Mouse (Mus musculus) limb, embryonic 10.5 days (tissue): Measurements from ENCODE around the gene Dstyk. TPM values are rescaled to one million over a fixed set of nuclear protein-coding genes. Genes with fewer than 3 reads are reported as not detected.

Experiments
- DNase-seq: peaks from one replicate; pipeline ENCODE4 v3.0.0-alpha.2; 2017; ENCODE audit warnings: low spot score
- H3K27ac ChIP-seq: fragments of 300-500 bp; sonication (generic); 2 replicates; pipeline ENCODE4 v1.5.1; 2016; ENCODE audit warnings: mild to moderate bottlenecking
- H3K27me3 ChIP-seq: fragments of 300-500 bp; sonication (generic); 2 replicates; pipeline ENCODE4 v1.6.1; 2016; ENCODE audit warnings: low read depth, mild to moderate bottlenecking; ENCODE audit not compliant: poor library complexity, severe bottlenecking
- H3K36me3 ChIP-seq: fragments of 300-500 bp; sonication (generic); 2 replicates; pipeline ENCODE4 v1.6.1; 2016; ENCODE audit warnings: mild to moderate bottlenecking, moderate library complexity
- H3K4me1 ChIP-seq: fragments of 300-500 bp; sonication (generic); 2 replicates; pipeline ENCODE4 v1.6.1; 2016
- H3K4me3 ChIP-seq: fragments of 300-500 bp; sonication (generic); 2 replicates; pipeline ENCODE4 v1.5.1; 2016; ENCODE audit warnings: mild to moderate bottlenecking, moderate library complexity
- H3K9me3 ChIP-seq: fragments of 300-500 bp; sonication (generic); replicated peaks from 2 replicates; pipeline ENCODE4 v1.6.1; 2016; ENCODE audit warnings: mild to moderate bottlenecking
- WGBS: fragments of 180-500 bp; shearing (Covaris S2); methylation state at CpG from one replicate; pipeline ENCODE4 v1.1.7; 2016; 5-methylcytosine and 5-hydroxymethylcytosine counted together
- polyA plus RNA-seq: library from polyadenylated mRNA; unstranded; fragments of >200 nt; fragmentation: Nextera tagmentation; extraction: Ambion mirVana; gene quantifications from 2 replicates; pipeline ENCODE4 v1.2.1, GENCODE M21; 2016

Gene Dstyk
- 13.3 and 15.9 TPM in 2 replicates for polyA plus RNA-seq

DNA sequence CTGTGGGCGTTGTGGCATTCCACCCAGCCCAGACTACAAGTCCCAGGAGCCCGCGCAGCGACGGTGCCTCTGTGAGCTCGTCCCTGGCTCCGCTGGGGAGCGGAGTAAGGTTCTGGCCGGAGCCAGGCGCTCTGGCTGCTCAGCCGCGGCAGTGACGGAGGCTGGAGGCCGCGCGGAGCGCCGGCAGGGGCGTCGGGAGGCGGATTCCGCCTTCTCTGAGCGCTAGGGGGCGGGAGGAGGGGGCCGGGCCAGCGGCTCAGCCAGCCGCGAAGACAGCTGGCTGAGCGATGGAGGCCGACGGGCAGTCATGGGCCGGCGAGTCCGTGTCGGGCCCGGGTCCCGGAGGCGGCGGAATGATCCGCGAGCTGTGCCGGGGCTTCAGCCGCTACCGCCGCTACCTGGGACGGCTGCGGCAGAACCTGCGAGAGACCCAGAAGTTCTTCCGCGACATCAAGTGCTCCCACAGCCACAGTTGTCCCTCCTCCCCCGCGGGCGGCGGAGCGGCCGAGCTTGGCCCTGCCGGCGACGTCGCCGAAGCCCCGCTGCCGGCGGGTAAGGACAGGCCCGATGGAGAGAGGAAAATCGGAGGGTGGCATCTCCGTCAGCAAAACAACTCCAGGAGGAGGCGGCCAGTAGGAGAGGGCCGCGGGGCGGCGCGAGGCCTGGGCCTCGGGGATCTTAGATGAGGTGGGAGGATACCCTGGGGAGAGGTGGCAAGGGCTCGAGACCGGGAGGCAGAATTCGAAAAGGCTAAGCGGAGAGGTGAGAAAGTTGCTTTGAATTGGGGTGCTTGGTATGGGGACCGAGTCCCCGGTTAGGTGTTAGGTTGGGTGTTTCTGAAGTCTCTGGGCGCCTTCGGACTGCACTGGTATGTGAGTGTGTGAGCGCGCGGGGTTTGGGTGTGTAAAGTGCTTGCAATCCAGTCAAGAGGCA, at the start of gene Dstyk:
Gene Dstyk (plus strand): TSS at position 237 of the 933 bp plus-strand sequence.
- Histone ChIP-seq H3K4me1 (peaks cover 21% of the 10 kb centered on the region), H3K27me3 (no peaks in the 10 kb centered on the region), H3K4me3 (peak within 1 kb of the TSS; percentile 71), H3K36me3 (peaks cover 1% of the 10 kb centered on the region; the same call in 1 of the 2 replicates), H3K9me3 (no peaks in the 10 kb centered on the region), H3K27ac (peak within 1 kb of the TSS; percentile 92)
- WGBS = under 1% methylated on average over 85 of the region's 85 CpGs
- DNase-seq = peak; percentile 92

GRCm38 (mm10) chr1:132367692-132368506, 49.5 kb upstream of the Dstyk start:
- Histone ChIP-seq H3K4me3 (peak overlapping the region; percentile 20), H3K27ac (peak overlapping the region; percentile 44), H3K4me1 (peaks cover 12% of the 10 kb centered on the region; the same call in 1 of the 2 replicates), H3K27me3 (no peaks in the 10 kb centered on the region), H3K9me3 (no peaks in the 10 kb centered on the region), H3K36me3 (peaks cover 48% of the 10 kb centered on the region)
- WGBS = 40% methylated on average over 7 of the region's 7 CpGs
- peak; percentile 79 for DNase-seq

GRCm38 (mm10) chr1:132370681-132371173, 46.6 kb upstream of the Dstyk start:
- WGBS = 91% methylated on average over 9 of the region's 9 CpGs
- Histone ChIP-seq H3K4me1 (peaks cover 30% of the 10 kb centered on the region; the same call in 1 of the 2 replicates), H3K27ac (0 out of 2 replicates have a peak overlapping the region, but pooled peaks have one; percentile 4), H3K27me3 (no peaks in the 10 kb centered on the region), H3K4me3 (no peak overlapping the region), H3K36me3 (peaks cover 63% of the 10 kb centered on the region), H3K9me3 (no peaks in the 10 kb centered on the region)
- no peak for DNase-seq

DNA sequence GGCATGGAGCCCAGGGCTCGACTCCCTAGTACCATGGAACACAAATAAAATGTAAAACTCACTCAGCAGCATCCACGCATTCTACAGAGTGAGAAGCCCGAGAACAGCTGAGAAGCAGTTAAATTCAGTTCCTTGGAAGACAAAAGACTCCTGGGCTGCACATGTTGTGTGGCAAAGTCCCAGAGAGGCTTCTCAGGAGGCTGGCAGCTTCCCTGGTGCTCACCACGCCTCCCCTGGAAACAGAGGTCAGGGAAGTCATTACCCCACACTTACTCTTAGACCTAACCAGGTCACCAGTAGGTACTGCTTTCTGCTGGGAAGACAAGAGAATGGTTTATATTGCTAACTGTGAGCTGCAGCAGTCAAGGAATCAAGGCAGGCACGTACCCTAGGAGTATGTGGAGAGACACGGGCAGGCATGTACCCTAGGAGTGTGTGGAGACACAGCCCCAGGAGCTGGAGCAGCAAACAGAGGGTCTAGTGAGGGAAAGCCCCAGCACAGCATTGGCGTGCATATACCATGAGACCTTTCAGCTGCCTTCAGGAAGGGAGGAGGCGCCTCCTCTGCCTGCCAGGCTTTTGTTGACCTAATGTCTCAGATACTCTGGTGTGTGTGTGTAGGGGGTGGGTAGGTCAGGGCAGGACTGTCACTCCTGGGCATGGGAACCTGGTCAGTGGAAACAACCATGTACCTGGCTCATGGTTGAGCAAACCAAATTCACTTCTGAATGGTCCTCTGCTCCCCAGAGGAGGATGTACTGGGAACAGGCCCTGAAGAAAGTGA, 45.9 kb upstream of the Dstyk start:
- DNase-seq = no peak
- Histone ChIP-seq H3K4me1 (peaks cover 36% of the 10 kb centered on the region), H3K36me3 (peaks cover 63% of the 10 kb centered on the region), H3K27me3 (no peaks in the 10 kb centered on the region), H3K4me3 (no peak overlapping the region), H3K9me3 (no peaks in the 10 kb centered on the region), H3K27ac (0 out of 2 replicates have a peak overlapping the region, but pooled peaks have one; percentile 4)
- WGBS = 72% methylated on average over 8 of the region's 8 CpGs

- no peaks in the 10 kb centered on the region for H3K9me3 ChIP-seq
- 87% methylated on average over 5 of the region's 5 CpGs for WGBS
- peaks cover 36% of the 10 kb centered on the region for H3K4me1 ChIP-seq
- peaks cover 64% of the 10 kb centered on the region for H3K36me3 ChIP-seq
- H3K4me3 ChIP-seq = no peak overlapping the region
- no peak overlapping the region for H3K27ac ChIP-seq
- DNase-seq = no peak
- no peaks in the 10 kb centered on the region for H3K27me3 ChIP-seq
Observed at GRCm38 (mm10) chr1:132372354-132372753, 45.0 kb upstream of the Dstyk start.

DNA sequence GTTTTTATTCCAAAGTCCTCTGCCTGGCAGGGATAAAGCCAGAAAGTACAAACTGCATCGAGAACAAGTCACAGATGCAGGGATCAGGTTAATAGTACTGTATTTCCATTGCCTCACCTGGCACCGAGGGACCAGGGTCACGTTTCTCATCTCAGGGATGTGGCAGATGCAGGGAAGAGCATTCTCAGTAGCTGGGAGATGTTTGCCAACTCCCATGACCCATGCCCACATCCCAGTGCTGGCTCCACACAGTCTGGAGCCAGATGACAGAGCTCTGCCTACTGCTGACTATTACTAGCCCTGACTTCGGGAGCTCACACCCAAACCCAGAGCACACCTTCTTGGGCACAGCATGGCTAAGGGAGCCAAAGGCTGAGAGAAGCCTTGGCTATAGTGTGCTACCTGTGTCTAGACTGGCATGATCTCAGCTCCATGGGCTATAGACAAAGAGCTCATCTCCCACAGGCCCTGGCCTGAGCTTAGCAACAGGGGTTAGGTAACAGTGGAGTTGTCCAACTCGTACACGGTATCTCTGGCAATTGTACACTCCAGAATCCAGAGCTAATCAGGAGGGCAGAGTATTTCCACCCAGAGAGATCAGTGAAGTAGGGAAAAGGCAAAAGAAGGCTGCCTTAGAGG, 44.3 kb upstream of the Dstyk start:
- H3K36me3 ChIP-seq = peaks cover 71% of the 10 kb centered on the region
- H3K4me3 ChIP-seq = no peak overlapping the region
- H3K9me3 ChIP-seq = no peaks in the 10 kb centered on the region
- peaks cover 42% of the 10 kb centered on the region for H3K4me1 ChIP-seq
- no peaks in the 10 kb centered on the region for H3K27me3 ChIP-seq
- WGBS = 96% methylated on average over 6 of the region's 6 CpGs
- DNase-seq = no peak
- H3K27ac ChIP-seq = no peak overlapping the region

DNA sequence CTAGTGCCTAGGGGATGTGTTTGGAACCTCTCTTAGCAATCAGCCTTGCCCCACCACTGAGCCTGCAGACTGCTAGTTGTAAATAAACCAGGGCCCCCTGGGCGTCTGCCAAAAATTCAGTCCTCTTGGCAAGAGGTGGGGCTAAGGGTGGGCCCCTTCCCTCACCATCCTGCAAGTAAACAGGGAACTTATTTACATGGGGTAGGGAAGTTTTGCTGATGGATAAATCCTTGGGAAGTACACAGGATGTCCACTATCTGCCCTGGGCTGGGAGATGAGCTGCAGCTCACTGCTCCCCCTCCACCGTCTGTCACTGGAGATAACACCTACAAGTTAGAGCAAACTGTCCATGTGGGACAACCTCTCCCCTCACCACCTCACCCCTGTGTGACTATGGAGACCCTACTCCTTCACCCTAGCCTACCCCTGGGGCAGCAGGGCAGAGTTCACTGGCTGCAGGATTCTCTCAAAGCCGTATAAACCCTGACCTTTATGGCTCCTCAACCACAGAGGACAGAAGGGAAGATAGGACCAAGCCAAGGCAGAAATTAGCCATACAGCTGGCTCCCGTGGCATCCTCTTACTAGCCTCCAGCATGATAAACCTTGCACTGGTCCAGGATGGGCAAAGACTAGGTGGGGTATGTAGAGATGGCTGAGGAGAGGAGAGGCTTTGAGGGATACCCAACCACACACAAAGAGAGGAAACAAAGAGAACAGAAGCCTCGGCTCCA, 43.0 kb upstream of the Dstyk start:
- Histone ChIP-seq H3K4me1 (peaks cover 42% of the 10 kb centered on the region), H3K4me3 (no peak overlapping the region), H3K36me3 (peaks cover 79% of the 10 kb centered on the region), H3K27ac (peak overlapping the region; percentile 46; the same call in 1 of the 2 replicates), H3K27me3 (no peaks in the 10 kb centered on the region), H3K9me3 (no peaks in the 10 kb centered on the region)
- DNase-seq = no peak
- 33% methylated on average over 5 of the region's 5 CpGs for WGBS

DNA sequence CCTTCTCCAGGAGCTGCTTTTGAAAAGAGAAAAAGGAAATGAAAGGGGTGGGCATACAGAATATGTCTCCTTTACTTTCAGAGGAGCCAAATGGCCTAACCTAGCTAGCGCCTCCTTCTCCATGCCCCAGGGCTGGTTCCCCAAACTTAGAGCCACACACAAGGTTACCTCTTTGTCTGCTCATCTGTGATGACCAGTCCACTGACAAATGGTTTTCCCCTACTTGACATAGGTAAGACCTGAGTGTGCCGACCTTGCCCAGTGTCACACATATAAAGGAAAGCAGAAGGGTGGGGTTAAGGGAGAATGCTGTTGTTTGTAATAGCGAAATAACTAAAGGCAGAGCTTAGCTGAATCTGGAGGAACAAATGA, 42.5 kb upstream of the Dstyk start:
- no peak for DNase-seq
- peaks cover 42% of the 10 kb centered on the region for H3K4me1 ChIP-seq
- no peaks in the 10 kb centered on the region for H3K9me3 ChIP-seq
- H3K27ac ChIP-seq = peak overlapping the region; percentile 46; the same call in 1 of the 2 replicates
- H3K36me3 ChIP-seq = peaks cover 79% of the 10 kb centered on the region
- no peak overlapping the region for H3K4me3 ChIP-seq
- H3K27me3 ChIP-seq = no peaks in the 10 kb centered on the region
- WGBS = 73% methylated on average over 3 of the region's 3 CpGs

GRCm38 (mm10) chr1:132375256-132375655, 42.1 kb upstream of the Dstyk start:
- Histone ChIP-seq H3K9me3 (no peaks in the 10 kb centered on the region), H3K4me1 (peaks cover 42% of the 10 kb centered on the region), H3K27ac (peak overlapping the region; percentile 46; the same call in 1 of the 2 replicates), H3K27me3 (no peaks in the 10 kb centered on the region), H3K4me3 (no peak overlapping the region), H3K36me3 (peaks cover 79% of the 10 kb centered on the region)
- 43% methylated on average over 4 of the region's 4 CpGs for WGBS
- no peak for DNase-seq

DNA sequence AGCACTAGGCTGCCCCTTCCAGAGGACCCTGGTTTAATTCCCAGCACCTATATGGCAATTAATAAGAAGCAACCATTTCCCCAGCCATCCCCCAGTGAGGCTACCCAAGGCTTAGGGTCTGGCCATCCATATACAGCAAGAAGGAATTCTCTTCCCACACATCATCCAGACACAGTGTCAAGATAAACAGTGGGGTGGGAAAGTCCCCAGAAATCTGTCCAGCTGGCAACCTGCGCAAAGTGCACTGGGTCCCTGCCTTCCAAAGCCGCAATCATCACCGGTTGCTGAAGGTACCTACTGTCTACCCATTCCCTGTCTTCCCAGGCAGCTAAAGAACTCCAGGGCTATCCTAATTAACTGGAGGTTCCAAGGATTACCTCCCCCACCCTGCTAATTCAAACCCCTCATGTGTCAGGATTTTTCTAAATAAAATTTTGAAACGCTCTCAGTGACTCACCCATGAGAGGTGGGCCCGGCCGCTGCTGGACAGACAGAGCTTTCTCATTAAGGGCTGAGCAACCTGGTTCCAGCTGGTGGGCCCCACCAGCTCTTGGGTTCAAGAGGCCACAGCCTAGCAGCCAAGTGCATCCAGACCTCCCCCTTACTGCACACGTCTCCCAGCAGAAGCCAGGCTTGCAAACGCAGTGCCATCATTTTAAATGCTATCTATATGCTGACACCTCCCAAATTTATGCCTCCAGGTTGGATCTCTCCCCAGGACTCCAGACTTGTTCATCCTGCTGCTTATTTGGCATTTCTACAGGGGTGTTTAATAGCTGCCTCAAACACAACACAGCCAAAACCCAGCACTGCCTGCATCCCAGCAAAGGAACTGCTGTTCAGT, 40.9 kb upstream of the Dstyk start:
- DNase-seq = no peak
- peaks cover 80% of the 10 kb centered on the region for H3K36me3 ChIP-seq
- no peak overlapping the region for H3K4me3 ChIP-seq
- H3K27me3 ChIP-seq = no peaks in the 10 kb centered on the region
- 67% methylated on average over 8 of the region's 8 CpGs for WGBS
- H3K4me1 ChIP-seq = peaks cover 40% of the 10 kb centered on the region
- H3K27ac ChIP-seq = no peak overlapping the region
- H3K9me3 ChIP-seq = no peaks in the 10 kb centered on the region

- H3K4me1 ChIP-seq = peaks cover 39% of the 10 kb centered on the region
- H3K4me3 ChIP-seq = no peak overlapping the region
- no peak overlapping the region for H3K27ac ChIP-seq
- WGBS = 64% methylated on average over 7 of the region's 7 CpGs
- H3K27me3 ChIP-seq = no peaks in the 10 kb centered on the region
- peaks cover 82% of the 10 kb centered on the region for H3K36me3 ChIP-seq
- no peak for DNase-seq
- H3K9me3 ChIP-seq = no peaks in the 10 kb centered on the region
Observed at GRCm38 (mm10) chr1:132377055-132377365, 40.3 kb upstream of the Dstyk start.
